Mouse (Mus musculus): ENCODE results near the gene Gm10643.

Gm10643 gene

DNA sequence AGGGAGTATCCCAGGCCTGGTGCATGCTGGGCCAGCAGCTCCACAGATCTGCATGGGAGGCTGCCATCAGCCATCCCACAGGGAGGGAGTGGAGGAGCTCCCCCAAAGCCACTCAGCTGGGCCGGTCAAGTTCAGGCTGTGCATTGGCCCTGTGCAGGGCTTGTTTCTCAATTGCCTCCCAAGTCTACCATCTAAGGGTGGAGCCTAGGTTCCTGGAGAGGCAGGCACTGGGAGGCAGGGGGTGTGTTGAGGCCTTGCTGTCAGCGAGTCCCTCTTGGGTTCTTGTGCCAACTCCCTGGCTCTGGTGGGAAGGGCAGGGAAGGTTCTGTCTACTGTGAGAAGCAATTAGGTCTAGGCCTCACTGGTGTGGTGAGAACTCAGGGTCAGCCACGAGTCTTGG lies 7.0 kb upstream of the Gm10643 start:
- no peak for DNase-seq (ENCODE audit: low spot score in 2 of 2)

DNA sequence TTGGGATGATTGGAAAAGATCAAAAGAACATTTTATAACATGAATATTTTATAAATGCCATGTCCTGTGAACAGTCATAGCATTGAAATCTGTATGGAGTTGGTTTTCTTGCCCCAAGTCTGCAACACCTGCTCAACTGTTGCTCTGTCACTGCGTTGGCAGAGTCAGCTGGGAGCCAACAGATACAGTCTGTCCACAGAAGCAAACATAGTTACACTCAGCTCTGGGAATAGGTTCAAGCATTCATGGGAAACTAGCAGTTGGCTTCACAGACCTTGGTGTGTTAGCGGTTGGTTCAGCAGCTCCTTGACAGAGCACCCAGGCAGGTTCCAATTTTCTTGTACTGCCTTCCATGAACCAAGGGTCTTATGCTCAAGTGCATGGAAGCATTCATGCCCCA lies 5.7 kb upstream of the Gm10643 start:
- peak; percentile 67 to 74 for DNase-seq (ENCODE audit: low spot score in 2 of 2)

DNA sequence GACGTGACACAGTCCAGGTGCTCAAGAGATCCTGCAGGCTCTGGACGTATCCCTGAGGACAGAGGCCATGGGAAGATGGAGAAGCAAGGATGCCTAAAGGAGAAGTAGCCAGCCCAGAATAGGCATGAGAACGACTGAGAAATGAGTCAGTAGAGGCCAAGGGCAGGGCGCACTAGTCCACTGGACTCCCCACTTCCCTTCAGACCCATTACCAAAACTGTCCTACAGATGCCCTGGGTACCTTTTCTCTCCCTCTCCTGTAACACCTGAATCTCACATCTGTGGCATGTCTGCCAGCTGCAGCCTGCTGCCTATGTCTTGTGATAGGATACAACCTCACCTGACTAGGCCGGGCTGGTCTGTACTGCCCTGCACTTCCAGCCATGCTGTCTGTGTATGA lies 5.3 kb upstream of the Gm10643 start:
- no peak for DNase-seq (ENCODE audit: low spot score in 2 of 2)

DNA sequence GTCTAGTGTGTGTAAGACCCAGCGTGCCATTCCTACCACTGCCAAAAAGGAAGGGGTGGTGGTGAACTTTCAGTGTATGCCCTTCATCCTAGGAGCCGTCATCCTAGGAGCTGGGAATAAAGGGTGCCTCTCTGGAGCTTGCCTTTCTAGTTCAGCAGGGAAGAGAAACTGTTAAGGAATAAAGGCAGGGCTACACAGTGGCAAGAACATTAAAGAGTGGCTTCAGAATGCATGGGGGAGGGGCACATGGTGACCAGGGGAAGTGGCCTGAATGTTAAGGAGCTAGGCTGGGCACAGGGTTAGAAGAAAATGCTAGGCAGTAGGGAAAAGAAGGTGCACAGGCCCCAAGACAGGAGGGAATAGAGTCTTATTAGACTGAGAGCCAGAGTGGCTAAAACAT lies 4.8 kb upstream of the Gm10643 start:
- DNase-seq (ENCODE audit: low spot score in 2 of 2), result no peak

DNA sequence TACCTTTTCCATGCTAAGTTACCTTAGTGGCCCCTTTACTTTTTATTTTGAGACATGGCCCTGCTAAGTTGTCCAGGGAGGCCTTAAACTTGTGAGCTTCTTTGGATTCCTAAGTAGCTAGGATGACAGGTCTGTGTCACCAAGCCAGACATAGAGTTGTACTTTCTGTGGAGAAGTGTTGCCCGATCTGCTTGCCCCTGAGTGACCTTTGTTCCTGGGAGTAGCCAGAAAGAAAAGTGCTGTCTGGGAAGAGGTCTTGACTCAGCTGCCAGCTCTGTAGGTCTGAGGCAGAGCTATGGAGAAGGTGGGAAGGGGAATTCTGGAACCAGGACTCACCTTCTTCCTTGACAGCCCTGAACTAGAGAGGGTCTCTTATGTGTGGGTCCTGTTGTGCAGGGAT lies 4.2 kb upstream of the Gm10643 start:
- no peak for DNase-seq (ENCODE audit: low spot score in 2 of 2)

DNA sequence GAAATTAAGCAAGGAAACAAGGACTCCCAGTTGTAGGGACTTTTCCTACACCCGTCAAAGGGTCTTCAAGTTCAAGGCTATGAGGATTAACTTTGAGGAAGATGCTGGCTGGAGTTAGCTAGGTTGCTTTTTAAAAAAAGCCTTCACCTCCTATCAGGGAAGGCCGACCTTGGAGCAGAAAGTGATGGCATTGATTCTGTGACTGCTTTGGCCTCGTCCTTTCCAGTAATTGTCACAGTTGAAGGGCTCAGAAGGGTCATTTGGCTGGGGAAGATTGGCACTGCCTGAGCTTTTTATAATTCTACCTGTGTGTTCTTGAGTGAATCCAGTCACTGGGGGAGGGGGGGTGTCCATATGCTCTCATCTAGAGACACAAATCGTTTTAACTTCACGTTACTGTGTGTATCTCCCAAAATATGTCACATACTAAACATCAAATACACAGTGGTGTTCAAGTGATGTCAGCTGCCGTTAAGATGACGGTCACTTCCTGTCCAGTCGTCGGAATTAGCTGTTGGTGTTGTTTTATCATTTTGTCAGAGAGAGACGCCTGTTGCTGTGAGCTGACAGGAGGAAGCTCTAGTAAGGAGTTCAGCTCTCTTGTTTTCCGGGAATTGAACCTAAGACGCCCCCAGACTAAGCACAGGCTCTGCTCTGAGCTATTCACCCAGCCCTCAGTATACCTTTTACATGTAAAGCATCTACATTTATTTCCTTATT lies 3.5 kb upstream of the Gm10643 start:
- DNase-seq (ENCODE audit: low spot score in 2 of 2), result no peak

DNA sequence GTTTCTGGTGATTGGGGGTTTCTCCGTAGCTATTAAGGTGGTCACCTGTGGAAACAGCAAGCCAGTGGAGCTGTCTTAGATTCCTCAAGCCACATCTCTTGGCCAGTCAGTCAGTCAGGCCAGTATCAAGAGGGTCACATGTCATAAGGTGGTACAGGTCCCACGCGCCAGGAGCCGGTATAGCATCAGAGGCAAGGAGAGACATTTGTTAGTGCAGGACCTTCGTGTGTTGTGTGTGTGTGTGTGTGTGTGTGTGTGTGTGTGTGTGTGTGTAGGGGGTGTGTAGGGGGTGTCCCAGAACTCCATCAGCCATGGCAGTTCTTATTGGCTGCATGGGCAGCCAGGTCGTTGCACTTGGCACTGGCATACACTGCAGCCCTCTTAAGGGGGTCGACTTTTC lies 3.0 kb upstream of the Gm10643 start:
- no peak for DNase-seq (ENCODE audit: low spot score in 2 of 2)

DNA sequence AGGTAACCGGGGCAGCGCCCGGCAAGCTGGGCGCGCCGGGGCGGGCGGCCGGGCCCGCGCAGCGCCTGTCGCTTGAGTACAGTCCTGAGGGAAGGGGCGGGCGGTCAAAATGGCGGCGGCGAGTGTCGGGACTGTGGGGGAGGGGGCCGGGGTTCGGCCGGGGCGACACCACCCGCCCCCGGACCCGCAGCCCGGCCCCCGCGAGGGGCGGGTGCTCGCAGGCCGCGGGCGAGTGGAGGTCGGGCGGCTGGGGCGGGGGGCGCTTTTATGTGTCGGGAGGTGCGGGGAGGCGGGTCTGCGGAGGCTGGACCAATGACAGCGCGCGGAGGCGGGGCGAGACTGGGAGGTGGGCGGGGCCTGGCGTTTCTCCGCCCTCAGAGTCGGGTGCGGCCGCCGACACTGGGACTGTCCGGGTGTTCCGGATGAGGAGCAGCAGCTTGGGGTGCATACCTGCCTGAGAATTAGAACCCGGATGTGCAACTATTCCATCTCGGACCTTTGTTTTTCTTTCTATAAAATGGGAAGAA lies 2.2 kb upstream of the Gm10643 start:
- peak; percentile 91 for DNase-seq (ENCODE audit: low spot score in 2 of 2)

DNA sequence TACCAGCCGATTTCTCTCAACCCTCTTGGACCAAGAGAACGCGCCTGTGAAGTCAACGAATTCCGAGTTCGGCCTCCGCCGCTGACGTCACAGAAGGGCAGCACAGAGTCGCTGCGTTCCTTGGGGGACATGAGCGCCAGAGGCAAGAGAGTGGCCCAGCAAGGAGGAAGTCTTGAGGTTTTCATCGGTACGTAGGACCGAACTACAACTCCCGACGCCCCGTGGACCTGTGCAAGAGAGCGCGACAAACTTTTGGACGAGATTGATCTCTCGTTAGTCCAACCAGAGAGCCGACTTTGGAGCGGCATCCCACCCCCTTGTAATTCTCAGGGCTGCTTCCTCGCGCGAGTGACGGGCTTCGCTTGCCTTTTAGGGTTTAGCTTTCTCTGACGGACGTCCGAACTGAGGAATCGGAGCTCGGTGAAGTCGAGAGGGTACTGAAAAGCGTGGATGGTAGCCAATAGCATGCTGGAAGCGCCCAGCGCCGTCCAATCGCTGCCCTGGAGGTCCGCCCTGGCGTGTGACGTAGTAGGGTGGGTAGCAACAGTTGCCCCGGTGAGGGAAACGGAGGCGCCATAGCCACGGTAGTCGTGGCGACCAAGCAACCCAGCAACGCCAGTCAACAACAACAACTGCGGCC lies 1.5 kb upstream of the Gm10643 start, which contains the start of gene Rfx1:
Rfx1 (plus strand) TSS at position 544 of the 640 bp plus-strand sequence.
- DNase-seq (ENCODE audit: low spot score in 2 of 2), result peak; percentile 100

DNA sequence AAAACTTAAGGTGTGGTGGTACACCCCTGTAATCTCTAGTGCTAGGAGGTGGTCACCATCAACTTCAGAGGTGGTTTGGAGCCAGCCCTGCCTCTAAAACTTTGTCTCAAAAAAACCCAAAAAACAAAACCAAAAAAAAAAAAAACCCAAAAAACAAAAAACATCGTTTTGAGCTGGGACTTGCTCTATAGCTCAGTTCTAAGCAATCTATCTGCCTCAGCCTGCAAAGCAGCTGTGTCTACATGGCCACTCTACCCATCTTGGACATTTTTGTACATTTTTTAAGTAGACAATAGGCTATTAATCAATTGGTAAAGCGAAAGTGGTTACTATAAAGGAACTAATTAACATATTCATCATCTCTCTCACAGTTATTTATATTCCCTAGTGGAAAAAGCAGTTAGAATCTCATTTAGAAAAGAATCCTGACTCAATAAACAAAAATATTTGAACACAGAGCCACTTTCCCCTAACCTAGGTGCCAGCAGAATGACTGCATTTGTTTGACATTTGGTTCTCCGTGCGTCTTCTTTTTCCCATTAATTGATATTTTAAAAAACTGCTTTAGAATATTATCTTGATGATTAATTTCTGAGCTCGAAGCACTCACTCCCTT lies 628 bp upstream of the Gm10643 start:
- DNase-seq (ENCODE audit: low spot score in 2 of 2), result no peak

DNA sequence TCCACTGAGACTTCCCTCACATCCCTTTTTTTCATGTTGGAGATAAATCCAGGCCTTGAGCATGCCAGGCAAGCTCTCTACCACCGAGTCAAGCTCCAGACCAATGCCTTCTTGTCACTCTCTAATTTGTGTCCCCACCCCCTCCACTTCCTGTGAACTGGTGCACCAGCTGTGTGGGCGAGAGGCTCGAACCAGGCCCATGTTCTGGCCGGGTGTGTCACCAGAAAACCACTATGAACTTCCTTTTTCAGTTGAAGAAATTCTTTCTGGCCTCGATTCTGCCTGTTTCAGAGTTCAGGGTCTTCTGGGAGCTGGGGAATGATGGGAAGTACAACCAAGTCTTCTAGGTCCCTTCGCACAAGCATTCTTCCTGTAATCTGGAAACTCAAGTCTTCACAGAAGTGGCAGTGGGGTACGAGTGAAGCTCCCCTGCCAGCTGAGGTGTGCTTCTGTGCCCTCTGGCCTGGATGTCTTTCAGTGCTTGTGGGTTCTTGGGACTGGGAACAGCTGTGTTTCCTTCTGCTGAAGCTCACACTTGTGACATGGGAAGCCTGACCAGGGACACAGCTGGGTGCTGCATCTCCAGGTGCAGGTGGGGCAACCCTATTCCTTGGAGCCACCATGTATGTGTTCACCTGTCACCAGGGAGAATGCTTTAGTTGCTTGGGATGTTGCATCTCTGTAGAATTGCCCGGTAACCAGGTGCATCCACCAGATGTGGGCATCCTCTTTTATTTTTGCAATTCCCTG lies 901 bp downstream of the Gm10643 start:
- DNase-seq (ENCODE audit: low spot score in 2 of 2), result no peak

DNA sequence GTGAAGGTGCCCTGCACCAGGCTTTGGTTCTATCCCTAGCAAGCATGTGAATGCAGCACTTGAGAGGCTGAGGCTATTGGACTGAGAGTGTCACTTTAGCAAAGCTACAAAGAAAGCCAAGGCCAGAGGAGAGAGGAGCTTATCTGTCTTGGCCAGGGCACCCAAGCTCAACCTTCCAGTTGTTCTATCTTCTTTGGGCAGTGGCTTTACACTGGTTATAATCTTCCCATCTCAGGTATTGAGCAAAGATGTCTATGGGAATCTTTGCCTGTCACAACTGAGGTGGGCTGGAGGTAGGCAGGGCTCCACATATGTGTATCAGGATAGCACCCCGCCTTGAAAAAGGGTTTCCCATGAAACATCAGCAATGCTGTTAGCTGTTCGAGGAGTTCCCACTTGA lies 4.7 kb downstream of the Gm10643 start:
- no peak for DNase-seq (ENCODE audit: low spot score in 2 of 2)

DNA sequence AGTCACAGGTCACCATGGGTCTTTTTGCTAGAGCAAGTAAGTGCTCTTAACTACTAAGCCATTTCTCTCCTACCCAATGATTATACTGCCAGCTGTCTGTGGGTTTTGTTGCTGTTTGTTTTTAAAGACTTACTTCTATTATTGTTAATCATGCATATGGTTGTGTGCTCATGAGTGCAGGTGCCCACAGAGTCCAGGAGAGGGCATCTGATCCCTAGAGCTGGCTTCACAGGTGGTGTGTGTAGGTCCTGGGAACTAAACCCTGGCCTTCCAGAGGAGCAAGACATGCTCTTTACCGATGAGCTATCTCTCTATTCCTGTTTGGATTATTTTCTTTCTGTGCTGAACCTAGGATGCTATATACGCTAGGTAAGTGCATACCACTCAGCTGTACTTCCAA lies 5.7 kb downstream of the Gm10643 start:
- no peak for DNase-seq (ENCODE audit: low spot score in 2 of 2)

DNA sequence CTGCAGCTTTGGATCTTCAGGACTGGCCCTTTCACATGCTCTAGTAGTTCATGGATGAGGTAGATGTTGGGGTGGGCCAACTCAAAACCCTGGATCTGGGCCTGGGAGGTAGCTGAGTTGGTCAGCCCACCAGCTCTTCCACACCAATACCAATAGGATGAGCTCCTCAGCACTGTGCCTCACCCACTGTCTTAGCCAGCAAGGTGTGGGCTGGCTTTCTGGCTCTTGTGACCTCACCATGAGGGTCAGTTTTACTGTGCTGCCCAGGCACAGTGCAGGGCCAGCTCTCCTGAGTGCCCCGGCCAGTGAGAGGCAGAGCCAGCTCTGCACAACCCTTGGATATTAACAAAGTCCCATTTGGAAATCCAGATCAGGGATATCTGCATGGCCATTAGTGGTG lies 7.1 kb downstream of the Gm10643 start:
- no peak for DNase-seq (ENCODE audit: low spot score in 2 of 2)

DNA sequence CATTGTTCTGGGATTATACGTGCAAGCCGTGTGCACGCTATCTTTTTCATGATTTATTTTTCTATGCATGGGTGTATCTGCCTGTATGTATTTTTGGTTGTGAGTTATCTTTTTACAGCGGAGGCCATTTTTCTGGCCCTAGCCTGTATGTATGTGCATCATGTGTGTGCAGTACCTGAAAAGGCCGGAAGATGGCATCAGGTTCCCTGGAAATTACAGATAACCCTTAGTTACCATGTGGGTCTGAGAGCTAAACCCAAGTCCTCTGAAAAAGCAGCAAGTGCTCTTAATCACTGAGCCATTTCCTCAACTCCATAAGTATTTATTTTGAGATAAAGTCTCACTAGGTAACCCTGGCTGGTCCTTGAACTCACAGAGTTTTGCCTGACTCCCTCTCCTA lies 11.7 kb downstream of the Gm10643 start:
- DNase-seq (ENCODE audit: low spot score in 2 of 2), result no peak

DNA sequence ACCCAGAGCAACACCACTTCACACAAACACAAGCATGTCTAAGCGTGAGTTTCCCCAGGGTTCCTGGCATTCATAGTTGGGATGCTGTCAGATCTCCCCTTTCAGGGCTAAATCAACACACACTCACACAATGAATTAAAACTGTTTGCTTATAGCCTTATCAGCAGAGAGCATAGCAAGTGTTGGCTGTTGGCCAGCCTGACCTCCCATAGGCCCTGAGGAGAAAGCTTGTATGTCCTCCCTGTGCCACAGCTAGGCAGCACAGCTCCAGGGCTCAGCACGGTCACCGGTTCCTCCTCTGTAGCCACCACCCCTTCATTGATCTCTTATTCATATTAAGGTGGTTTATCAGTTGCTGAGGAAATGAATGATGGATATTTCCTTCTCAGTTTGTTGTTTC lies 12.2 kb downstream of the Gm10643 start:
- DNase-seq (ENCODE audit: low spot score in 2 of 2), result no peak

DNA sequence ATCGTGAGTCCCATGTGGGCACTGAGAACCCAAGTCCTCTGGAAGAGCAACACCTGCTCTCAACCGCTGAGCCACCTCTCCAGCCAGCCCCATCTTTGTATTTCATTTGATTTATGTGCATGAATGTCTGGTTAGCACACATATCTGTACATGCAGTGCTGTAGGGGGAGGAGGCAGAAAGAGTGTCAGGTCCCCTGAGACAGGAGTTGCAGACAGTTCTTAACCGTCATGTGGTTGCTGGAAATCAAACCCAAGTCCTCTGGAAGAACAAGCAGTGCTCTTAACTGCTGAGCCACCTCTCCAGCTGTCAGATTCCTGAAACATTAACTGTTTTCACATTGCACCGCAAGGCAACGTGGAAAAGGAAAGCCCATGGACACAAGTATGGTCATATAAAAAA lies 16.8 kb downstream of the Gm10643 start:
- DNase-seq (ENCODE audit: low spot score in 2 of 2), result no peak

DNA sequence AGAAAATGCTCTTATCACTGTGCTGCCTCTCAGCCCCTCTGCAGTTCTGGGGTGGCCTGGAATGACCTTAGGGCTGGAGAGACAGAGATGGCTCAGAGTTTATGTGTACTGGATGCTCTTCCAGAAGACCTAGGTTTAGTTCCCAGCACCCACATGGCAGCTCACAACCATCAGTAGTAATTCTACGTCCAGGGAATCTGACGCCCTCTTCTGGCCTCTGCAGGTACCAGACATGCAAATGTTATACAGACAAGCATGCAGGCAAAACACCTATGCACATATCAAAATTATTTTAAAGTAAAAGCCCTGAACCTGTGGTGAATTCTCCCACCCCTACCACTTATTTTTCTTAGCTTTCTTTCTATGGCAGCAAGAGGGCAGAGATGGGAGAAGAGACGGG lies 18.4 kb downstream of the Gm10643 start:
- DNase-seq (ENCODE audit: low spot score in 2 of 2), result no peak

DNA sequence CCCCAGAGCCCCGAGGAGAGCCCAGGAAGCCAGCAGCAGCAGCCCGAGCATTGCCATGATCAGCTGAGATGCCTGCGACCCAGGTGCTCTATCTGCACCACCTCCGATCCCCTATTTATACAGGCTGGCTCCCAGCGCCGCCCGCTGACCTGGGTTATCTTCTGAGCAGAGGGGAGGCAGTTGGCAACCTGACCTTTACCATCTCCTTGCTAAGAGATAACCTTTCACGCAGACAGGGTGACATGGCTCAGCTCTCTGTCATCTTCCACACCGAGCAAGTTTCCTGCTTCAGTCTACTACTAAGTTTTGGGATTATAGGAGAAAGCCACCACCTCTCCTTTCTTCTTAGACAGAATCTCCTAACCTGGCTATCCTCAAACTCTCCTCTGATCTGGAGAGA lies 20.0 kb downstream of the Gm10643 start, which contains the start of gene Rln3:
Rln3 (minus strand) TSS at position 101 of the 400 bp plus-strand sequence.
- DNase-seq (ENCODE audit: low spot score in 2 of 2), result no peak

DNA sequence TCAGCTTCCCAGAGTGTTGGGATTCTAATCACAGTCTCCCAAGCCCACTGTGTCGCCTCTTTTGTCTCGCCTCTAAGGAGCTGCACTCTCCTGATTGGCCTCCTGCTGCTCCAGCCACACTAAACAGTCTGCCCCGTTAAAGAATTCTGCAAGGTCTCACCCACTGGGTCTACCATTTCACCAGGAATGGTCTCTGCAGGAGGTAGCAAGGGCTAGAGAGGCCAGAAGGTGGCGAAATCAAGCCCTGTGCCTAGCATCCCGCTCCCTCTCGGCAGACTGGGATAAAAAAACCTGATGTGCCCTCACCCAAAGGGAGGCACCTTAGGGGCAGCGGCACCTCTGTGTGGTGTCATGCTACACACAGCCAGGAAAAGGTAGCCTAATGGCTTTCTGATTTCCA lies 20.8 kb downstream of the Gm10643 start:
- DNase-seq (ENCODE audit: low spot score in 2 of 2), result no peak

DNA sequence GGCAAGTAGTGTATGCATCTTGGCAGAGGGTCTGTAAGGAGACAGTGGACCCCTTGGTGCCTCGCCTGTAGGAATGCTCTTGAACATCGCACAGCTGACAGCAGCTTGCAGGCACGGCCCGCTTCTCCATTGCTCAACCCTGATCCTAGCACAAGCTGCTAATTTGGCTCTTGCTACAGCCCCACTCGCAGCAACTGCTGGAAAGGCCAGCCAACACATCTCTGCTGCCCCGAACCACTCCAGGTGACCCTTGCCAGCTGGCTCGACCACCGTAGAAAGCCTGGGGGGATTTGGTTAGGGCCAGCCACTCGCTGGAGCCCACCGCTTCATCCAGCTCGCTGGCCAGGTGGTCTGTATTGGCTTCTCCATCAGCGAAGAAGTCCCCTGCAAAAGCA lies 22.0 kb downstream of the Gm10643 start:
- DNase-seq (ENCODE audit: low spot score in 2 of 2), result no peak
